Mouse (Mus musculus) midbrain, embryonic 16.5 days (tissue): ENCODE results near the gene Iqschfp. TPM values are rescaled to one million over a fixed set of nuclear protein-coding genes. Genes with fewer than 3 reads are reported as not detected.

Source experiments
- ATAC-seq: fragments of 200-750 bp; cut with Nextera tagmentation; 2 replicates; pipeline ENCODE4 v1.8.0; 2017; ENCODE audit warnings: moderate TSS enrichment
- H3K27ac ChIP-seq: fragments of 300-500 bp; sonication (generic); 2 replicates; pipeline ENCODE4 v1.5.1; 2014; ENCODE audit warnings: mild to moderate bottlenecking, low read length, mixed read lengths
- H3K27me3 ChIP-seq: fragments of 300-500 bp; sonication (generic); 2 replicates; pipeline ENCODE4 v1.6.1; 2014; ENCODE audit warnings: low read depth, low read length, mixed read lengths; ENCODE audit not compliant: control insufficient read depth, insufficient read depth
- H3K36me3 ChIP-seq: fragments of 300-500 bp; sonication (generic); 2 replicates; pipeline ENCODE4 v1.6.1; 2014; ENCODE audit warnings: mild to moderate bottlenecking, low read length, moderate library complexity, mixed read lengths; ENCODE audit not compliant: control insufficient read depth, insufficient read depth
- H3K4me1 ChIP-seq: fragments of 300-500 bp; sonication (generic); 2 replicates; pipeline ENCODE4 v1.6.1; 2014; ENCODE audit warnings: mild to moderate bottlenecking, low read length, mixed read lengths; ENCODE audit not compliant: control insufficient read depth, insufficient read depth
- H3K4me2 ChIP-seq: fragments of 300-500 bp; sonication (generic); 2 replicates; pipeline ENCODE4 v1.6.1; 2014; ENCODE audit warnings: mild to moderate bottlenecking, low read length, mixed read lengths
- H3K4me3 ChIP-seq: fragments of 300-500 bp; sonication (generic); 2 replicates; pipeline ENCODE4 v1.5.1; 2014; ENCODE audit warnings: low read depth, mild to moderate bottlenecking, low read length, moderate library complexity, mixed read lengths
- H3K9ac ChIP-seq: fragments of 300-500 bp; sonication (generic); 2 replicates; pipeline ENCODE4 v1.6.1; 2014; ENCODE audit warnings: low read depth, low read length, mixed read lengths
- H3K9me3 ChIP-seq: fragments of 300-500 bp; sonication (generic); replicated peaks from 2 replicates; pipeline ENCODE4 v1.6.1; 2014; ENCODE audit warnings: mild to moderate bottlenecking, low read length, mixed read lengths; ENCODE audit not compliant: control insufficient read depth, poor library complexity, severe bottlenecking
- WGBS: fragments of 180-500 bp; shearing (Covaris S2); extraction: QIAGEN DNeasy Blood & Tissue Kit; methylation state at CpG from one replicate; pipeline ENCODE4 v1.1.7; 2014; 5-methylcytosine and 5-hydroxymethylcytosine counted together
- polyA plus RNA-seq: library from polyadenylated mRNA; unstranded; fragments of >200 nt; fragmentation: Nextera tagmentation; extraction: Ambion mirVana; gene quantifications from 2 replicates; pipeline ENCODE4 v1.2.1, GENCODE M21; 2015

The Iqschfp gene
- polyA plus RNA-seq, 1 experiment from 2014 or later: 6.7 TPM

GRCm38 (mm10) chr3:68353492-68353891, 461.5 kb downstream of the Iqschfp start:
- no peak overlapping the region for H3K4me3 ChIP-seq
- no peak overlapping the region for H3K9ac ChIP-seq
- no peaks in the 10 kb centered on the region for H3K27me3 ChIP-seq
- 74% methylated on average over 3 of the region's 3 CpGs for WGBS
- H3K4me1 ChIP-seq: no peaks in the 10 kb centered on the region
- H3K36me3 ChIP-seq: no peaks in the 10 kb centered on the region
- no peak for ATAC-seq
- H3K9me3 ChIP-seq: peaks cover 8% of the 10 kb centered on the region
- H3K27ac ChIP-seq: no peak overlapping the region
- H3K4me2 ChIP-seq: no peak overlapping the region

DNA sequence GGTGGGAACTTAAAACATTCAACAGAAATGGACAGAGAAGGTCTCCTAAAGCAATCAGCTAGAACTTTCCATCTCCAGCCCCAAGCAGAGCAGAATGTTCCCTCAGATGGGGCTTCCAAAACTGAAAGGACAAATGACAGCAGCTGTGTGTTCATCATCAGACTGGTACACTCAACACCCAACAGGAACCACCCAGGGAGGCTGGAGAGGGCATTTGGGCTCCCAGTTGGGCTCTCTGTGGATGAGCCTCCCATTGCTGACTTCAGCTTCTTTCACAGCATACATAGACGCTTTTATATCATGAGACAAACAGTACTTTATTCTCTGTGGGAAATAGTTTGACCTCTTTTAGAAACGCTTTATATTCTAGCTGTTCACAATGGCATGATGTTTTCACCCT, 464.5 kb downstream of the Iqschfp start:
- H3K9me3 ChIP-seq: peaks cover 8% of the 10 kb centered on the region
- ATAC-seq: no peak
- no peaks in the 10 kb centered on the region for H3K27me3 ChIP-seq
- no peaks in the 10 kb centered on the region for H3K36me3 ChIP-seq
- no peak overlapping the region for H3K27ac ChIP-seq
- no peak overlapping the region for H3K4me2 ChIP-seq
- no peak overlapping the region for H3K9ac ChIP-seq
- no peaks in the 10 kb centered on the region for H3K4me1 ChIP-seq
- 92% methylated on average over 2 of the region's 2 CpGs for WGBS
- no peak overlapping the region for H3K4me3 ChIP-seq

DNA sequence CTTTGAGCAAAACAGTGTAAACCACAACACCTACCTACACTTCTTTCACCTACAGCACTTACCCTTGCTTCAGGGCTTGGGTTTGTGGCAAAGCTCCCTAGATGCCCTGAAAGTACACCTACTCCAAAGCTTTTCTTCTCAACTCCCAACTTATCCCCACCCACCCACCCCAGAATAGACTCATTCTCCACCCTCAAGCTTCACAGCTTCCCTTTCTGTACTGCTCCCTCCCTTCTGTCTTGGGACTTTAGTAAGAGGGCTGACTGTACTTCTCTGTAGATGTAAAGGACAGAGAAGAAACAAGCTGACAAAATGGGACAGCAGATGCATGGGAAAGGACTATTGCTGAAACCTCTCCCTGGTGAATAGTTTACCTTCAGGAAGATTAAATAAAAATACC, 476.0 kb downstream of the Iqschfp start:
- Histone ChIP-seq H3K27me3 (no peaks in the 10 kb centered on the region), H3K9ac (no peak overlapping the region)
- ATAC-seq: no peak

GRCm38 (mm10) chr3:68372925-68373324, 480.9 kb downstream of the Iqschfp start:
- Histone ChIP-seq H3K27ac (no peak overlapping the region), H3K4me3 (no peak overlapping the region), H3K9me3 (no peaks in the 10 kb centered on the region), H3K36me3 (no peaks in the 10 kb centered on the region), H3K27me3 (no peaks in the 10 kb centered on the region), H3K9ac (no peak overlapping the region), H3K4me2 (no peak overlapping the region), H3K4me1 (no peaks in the 10 kb centered on the region; the same call in none of the 2 replicates)
- no peak for ATAC-seq
- no CpG with 5 or more reads among the region's 1 CpGs for WGBS

More for the DNA sequence above, 476.0 kb downstream of the Iqschfp start:
- Histone ChIP-seq H3K4me2 (no peak overlapping the region), H3K36me3 (no peaks in the 10 kb centered on the region), H3K9me3 (no peaks in the 10 kb centered on the region), H3K27ac (no peak overlapping the region), H3K4me1 (no peaks in the 10 kb centered on the region; the same call in 1 of the 2 replicates), H3K4me3 (no peak overlapping the region)

DNA sequence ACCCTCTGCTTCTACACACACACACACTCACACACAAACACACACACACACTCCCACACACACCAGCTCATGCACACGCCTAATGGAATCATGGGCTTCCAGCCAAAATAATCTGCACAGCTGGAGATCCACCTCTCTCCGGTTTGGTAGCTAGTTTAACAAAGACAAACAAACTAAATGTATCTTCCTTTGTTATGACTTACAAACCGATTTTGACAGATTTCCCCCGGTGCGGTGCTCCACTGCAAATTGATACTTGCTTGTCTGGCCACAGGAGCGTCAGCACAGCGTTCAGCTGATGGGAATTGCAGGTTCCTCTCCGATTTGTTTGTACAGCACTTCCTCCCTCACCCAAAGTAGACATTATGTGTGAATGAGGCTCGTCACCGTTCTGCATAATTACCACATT, 483.1 kb downstream of the Iqschfp start:
- H3K4me3 ChIP-seq: no peak overlapping the region
- no peak for ATAC-seq
- no peaks in the 10 kb centered on the region; the same call in none of the 2 replicates for H3K4me1 ChIP-seq
- H3K4me2 ChIP-seq: no peak overlapping the region
- no peaks in the 10 kb centered on the region for H3K27me3 ChIP-seq
- no peaks in the 10 kb centered on the region for H3K36me3 ChIP-seq
- H3K9ac ChIP-seq: no peak overlapping the region
- H3K27ac ChIP-seq: no peak overlapping the region
- WGBS: 48% methylated on average over 10 of the region's 10 CpGs
- no peaks in the 10 kb centered on the region for H3K9me3 ChIP-seq

- H3K36me3 ChIP-seq: no peaks in the 10 kb centered on the region
- WGBS: 67% methylated on average over 7 of the region's 7 CpGs
- ATAC-seq: 0 out of 2 replicates have a peak, but pooled peaks have one; percentile 32
- H3K4me2 ChIP-seq: no peak overlapping the region
- H3K4me3 ChIP-seq: no peak overlapping the region
- no peak overlapping the region for H3K27ac ChIP-seq
- no peaks in the 10 kb centered on the region; the same call in none of the 2 replicates for H3K4me1 ChIP-seq
- H3K27me3 ChIP-seq: no peaks in the 10 kb centered on the region
- H3K9me3 ChIP-seq: no peaks in the 10 kb centered on the region
- no peak overlapping the region for H3K9ac ChIP-seq
Observed at GRCm38 (mm10) chr3:68377452-68378198, 485.6 kb downstream of the Iqschfp start.

DNA sequence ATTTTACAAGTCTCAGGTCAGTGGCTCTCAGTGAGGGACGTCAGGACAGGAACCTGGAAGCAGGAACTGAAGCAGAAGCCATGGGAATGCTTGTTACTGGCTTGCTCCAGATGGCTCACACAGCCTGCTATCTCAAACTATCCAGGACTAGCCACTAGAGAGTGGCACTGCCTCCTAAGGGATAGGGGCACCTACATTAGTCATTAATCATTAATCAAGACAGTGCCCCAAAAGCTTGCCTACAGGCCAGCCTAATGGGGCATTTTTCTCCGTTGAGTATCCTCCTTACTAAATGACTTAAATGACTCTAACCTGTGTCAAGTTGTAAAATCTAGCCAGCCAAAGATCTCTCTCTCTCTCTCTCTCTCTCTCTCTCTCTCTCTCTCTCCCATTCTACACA, 486.8 kb downstream of the Iqschfp start:
- Histone ChIP-seq H3K9me3 (no peaks in the 10 kb centered on the region), H3K9ac (no peak overlapping the region), H3K27ac (no peak overlapping the region), H3K4me2 (no peak overlapping the region), H3K4me3 (no peak overlapping the region), H3K27me3 (no peaks in the 10 kb centered on the region), H3K36me3 (no peaks in the 10 kb centered on the region), H3K4me1 (no peaks in the 10 kb centered on the region; the same call in none of the 2 replicates)
- no peak for ATAC-seq
- 76% methylated on average over 2 of the region's 2 CpGs for WGBS

DNA sequence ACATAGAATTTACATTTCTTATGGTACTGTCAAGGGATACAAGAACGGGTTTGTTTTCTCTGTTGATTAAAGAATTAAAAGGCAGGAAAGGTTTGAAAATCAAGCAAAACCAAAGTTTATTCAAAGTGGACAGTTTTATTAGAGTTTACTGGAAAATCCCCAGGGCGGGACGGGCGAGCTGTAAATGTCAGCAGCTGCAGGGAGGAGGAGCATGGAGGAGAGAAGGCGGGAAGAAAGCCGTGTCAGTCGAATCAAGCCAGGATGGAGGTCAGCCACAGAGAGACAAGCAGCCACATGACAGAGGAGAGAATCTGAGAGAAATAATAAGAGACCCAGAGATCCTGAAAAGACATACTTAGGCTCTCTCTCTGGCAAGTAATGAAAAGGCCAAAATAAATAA, 487.2 kb downstream of the Iqschfp start:
- no peaks in the 10 kb centered on the region for H3K9me3 ChIP-seq
- no peaks in the 10 kb centered on the region for H3K36me3 ChIP-seq
- no peak overlapping the region for H3K4me3 ChIP-seq
- no peak overlapping the region for H3K4me2 ChIP-seq
- H3K9ac ChIP-seq: no peak overlapping the region
- H3K4me1 ChIP-seq: no peaks in the 10 kb centered on the region; the same call in none of the 2 replicates
- no peak overlapping the region for H3K27ac ChIP-seq
- 58% methylated on average over 7 of the region's 7 CpGs for WGBS
- no peak for ATAC-seq
- no peaks in the 10 kb centered on the region for H3K27me3 ChIP-seq

DNA sequence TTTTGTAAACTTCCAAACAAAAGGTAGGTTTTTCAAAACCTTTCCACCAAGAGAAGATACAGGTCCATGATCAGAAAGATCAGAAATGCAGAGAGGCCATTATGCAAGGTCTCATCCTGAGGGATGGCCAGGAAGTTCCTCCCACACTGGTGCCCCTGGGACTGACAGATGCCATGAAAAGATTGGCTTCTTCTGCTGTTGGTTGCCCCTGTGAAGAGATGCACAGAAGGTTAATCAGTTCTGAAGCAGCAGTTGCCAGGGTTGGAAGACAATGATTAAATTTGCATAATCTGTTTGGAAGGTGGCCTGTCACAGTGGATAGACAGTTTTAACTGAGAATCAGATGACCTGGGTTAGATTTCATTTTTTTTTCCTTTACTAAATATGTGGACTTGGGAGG, 491.6 kb downstream of the Iqschfp start:
- Histone ChIP-seq H3K36me3 (no peaks in the 10 kb centered on the region), H3K27me3 (no peaks in the 10 kb centered on the region), H3K27ac (no peak overlapping the region), H3K4me3 (no peak overlapping the region), H3K9ac (no peak overlapping the region), H3K4me2 (no peak overlapping the region), H3K4me1 (no peaks in the 10 kb centered on the region; the same call in 1 of the 2 replicates), H3K9me3 (no peaks in the 10 kb centered on the region)
- ATAC-seq: no peak
